Mouse (Mus musculus) adipocyte (in vitro differentiated cells): ENCODE results near the gene Ccdc170.

Source experiments
- DNase-seq: peaks from one replicate; pipeline ENCODE4 v3.0.0-alpha.2; 2016; ENCODE audit warnings: low spot score

Gene Ccdc170

DNA sequence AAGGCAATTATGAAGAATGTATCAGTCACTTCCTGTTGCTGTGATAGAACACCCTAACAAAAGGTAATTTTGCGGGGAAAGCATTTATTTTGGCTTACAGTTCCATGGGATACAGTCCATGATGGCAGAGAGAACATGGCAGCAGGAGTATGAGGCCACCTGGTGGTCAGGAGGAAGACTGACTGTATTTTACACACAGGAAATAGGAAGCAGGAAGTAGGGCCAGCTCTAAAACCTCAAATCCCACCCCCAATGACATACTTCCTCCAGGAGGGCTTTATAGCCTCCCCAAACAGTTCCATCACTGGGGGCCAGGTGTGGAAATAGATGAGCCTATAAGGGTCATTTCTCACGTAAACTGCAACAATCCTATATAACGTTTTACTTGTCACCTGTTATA is 39.8 kb downstream of the Ccdc170 start:
- no peak for DNase-seq

DNA sequence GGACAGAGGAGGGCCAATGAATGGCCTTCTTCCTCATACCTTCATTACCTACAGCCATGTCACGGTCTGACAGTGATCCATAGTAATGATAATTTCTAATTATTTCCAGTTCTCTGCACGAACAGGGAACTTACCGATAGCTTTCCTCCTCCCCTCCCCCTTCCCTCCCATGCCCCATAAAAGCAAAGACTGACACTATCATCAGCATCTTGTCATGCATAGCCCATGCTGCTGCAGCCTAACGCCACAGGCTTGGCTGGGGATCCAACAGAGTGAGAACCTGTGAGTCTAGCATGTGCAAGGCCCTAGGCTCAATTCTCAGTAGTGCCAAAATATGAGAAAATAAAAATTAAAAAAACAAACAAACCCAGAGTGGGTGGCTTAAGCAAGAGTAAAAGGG is 40.8 kb downstream of the Ccdc170 start:
- no peak for DNase-seq

DNA sequence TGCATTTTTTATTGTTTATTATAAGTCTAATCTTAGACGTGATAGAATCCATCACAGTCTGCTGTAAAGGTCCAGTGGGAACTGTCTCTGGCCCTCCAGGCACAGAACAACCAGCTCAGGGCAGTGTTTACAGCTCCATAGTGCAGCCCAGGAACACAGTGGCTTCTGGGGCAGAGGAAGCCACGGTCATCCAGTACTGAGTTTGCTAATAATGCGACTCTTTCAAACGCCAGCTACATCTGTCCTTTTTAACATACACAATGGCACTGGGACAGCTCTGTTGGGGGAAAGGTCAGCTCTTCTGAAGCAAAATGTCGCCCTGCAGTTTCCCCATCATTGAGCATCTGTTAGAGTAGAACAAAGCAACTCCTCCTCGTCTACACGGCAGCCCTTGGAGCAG is 45.7 kb downstream of the Ccdc170 start:
- no peak for DNase-seq

DNA sequence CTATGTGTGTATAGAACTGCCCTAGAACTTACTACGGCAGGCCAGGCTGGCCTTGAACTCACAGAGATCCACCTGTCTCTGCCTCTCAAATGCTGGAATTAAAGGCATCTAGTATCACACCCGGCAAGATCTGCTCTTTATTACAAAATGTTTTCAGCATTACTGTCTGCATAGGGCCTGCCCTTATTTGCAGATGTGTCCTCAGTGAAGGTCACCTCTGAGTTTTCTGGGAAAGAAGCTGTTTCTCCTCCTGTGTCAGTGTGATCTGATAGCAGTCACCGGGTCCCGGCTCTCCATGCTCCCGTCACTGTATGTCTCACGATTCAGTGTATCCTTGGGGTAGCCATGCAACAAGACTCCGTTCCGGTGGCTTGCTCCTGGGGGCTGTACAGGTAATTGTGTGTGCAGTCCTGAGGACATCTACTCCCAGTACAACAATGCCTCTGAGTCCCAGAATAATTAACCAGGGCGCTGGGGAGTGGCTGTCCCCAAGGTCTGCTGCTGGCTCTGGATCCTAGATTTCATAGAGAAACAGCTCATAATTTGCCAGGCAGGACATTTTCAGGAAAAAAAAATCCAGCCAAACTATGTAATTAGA is 48.4 kb downstream of the Ccdc170 start:
- no peak for DNase-seq

DNA sequence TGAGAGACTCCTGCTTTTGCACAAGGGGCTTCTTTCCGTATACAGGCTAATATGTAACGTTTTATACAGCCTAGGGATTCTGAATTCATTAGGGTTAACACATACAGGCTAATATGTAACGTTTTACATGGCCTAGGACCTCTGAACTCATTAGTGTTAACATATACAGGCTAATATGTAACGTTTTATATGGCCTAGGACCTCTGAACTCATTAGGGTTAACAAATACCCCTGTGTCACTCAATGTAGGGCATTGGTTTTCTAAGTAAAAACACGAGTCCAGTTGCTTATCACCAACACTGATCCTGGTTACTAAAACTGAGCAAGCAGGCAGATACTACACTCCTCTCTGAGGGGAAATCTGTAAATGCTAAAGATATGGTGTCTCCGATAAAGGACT is 49.6 kb downstream of the Ccdc170 start:
- no peak for DNase-seq

DNA sequence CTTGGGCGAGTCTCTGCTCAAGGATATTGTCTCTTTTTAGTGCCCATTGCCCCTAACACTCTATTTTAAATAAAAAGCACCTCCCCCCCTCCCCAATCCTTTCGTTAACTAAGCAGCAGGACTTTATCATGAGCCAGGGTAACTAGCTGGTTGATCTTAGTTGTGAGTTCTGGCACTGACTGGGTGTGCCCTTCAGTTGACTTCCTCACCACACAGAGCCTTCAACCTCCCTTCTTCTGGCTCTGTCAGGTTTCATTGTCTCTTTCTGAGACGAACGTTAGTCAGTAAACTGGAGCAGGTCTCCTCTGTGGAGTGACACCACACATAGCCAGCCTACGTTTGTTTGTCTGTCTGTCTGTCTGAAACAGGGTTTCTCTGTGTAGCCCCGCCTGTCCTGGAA is 50.4 kb downstream of the Ccdc170 start:
- no peak for DNase-seq

DNA sequence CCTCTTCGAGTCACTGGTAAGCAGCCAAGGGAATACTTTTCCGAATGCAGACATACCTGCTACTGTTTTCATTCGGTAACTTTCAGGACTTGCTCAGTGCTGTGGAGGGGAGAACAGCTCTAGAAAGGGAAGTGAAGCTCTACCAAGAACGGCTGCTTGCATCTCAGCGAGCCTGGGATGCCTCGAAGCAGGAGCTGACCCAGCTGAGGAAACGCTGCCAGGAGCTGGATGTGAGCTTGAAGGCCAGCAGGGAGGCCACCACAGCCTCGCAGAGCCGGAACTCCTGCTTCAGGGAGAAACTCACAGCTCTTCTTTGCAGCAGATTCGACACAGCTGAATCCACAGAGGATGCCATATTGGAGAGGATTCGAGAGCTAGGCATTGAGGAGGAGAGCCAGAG is 51.6 kb downstream of the Ccdc170 start:
- DNase-seq = no peak

DNA sequence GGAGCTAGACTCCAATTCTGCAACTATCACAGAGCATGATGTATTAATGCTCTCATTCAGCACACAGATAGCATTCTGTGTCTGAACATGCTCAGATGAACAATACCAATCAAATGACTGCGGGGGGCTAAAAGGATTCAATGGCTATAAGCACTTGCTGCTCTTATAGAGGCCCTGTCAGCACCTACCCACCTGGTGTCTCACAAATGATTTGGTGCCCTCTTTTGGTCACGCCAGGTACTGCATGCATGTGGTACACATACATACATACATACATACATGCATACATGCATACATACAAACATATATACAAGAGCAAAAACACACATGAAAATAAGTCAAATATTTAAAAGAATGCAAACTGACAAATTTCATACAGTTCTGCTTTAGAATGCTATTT is 63.2 kb downstream of the Ccdc170 start:
- no peak for DNase-seq

DNA sequence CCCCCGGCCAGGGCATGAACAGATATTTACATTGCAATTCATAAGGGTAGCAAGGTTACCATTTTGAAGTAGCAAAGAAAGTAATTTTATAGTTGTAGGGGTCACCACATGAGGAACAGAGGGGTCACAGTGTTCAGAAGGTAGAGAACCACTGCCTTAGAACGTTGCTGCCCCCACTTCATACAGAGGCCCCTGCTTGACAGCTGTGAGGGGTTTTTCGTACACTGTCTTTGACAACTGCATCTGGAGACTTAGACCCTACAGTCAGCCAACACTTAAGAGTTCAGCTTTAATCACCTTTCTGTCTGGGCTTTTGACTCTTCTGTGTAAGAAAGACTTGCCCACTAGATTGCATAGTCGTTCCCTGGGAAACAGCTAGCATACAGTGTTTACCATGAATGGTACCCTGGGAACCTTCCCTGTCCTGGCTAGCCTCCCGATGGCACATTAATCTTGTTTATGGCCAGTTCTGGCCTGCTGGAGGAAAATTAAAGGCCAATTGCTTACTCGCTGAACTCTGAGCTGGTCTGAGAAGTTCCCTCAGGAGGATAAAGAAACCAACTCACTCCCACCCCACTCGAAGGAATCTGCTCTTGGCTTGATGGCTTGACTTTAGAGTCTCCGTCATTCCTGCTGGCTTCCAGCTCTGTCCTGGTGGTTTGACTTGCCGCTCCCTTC is 71.3 kb downstream of the Ccdc170 start:
- peak; percentile 94 for DNase-seq

DNA sequence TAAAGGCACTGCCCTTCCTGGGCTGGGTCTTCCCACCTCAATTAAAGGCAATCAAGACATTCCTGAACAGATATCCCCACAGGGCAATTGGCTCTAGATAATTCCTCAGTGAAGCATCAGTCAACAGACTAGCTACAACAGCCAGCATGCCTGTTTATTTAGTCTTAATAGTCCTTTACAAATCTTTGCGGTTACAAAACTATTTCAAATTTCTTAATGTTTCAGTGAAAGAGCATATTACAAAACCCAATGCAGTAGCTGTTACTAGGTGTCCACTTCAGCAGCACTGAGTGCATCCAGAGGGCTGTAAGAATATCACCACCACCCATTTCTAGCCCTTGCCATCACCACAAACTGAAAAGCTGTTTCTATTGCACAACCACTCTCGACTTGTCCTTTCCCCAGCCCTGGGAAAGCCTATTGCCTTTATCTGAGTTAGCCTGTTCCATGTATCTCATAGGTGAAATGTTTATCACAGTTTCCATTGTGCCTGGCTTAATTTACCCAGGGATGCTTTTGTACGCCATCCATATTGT is 74.6 kb downstream of the Ccdc170 start:
- DNase-seq = peak; percentile 61

DNA sequence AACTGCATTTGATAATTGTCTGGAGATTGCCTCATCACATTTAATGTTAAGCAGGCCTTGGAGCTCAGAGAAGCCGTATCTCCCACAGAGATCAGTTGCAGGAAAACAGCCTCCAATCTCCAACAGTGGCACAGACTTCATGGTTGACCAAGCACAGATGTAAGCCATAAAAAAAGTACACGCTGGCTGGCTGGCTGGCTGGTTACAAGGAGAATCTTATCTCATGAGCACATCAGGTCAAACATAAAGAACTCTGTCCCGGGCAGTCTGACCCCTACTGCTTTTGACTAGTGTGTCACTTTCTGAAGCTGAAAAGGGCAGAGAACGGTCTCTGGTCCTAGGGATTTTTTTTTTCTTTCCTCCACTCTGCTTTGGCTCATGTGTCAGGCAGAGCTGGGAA is 76.8 kb downstream of the Ccdc170 start:
- DNase-seq = no peak

DNA sequence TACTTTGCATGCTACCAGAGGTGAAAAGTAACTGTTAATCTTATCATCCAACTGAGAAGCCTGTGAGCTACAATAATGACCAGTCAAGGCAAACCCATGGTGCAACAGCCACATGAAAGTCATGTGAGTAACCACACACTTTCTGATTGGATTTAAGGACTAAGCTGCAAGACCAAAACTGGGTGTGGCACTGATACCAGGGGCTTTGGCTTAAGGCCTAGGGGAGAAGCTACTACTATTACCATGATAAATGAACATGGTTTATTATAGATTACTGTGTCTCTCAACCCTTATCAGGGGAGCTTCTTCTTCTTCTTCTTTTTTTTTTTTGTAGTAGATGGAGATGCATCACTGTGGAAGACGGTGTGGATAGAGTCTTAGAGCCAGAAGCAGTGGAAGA is 82.8 kb downstream of the Ccdc170 start:
- no peak for DNase-seq

DNA sequence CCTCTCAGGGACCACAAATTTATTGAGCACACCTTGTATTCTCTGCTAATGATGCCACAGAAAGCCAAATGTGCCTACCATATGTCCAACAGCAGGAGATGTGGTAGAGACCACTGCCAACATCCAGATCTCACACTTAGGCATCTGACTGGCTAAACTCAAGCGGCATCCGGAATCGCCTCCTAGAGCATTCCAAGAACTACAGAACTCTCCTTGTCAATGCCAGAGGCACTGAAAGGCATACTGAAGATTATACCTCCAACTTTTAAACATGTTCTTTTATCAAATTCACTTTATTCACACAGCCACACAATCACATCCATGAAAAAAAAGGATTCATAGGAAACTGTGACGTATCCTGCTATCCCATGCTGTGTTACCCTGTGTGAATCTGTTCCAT is 88.5 kb downstream of the Ccdc170 start:
- DNase-seq = no peak

DNA sequence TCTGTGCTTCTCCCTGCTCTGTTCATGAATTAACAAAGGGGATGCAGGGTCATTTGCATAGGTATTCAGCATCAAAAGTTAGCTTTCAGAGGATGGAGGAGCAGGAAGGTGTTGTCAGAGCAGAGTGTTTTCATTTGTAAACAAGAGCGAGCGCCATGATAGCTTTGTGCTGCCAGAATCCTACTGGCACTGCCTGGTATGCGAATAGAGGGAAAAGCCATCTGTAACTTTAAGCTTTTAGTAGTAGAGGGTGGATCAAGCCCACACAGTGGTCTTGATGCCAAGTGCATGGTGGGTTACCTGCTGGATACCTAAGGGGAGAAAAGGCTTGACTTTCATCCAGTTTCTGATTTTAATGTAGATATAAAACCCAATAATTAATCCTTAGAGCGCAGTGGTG is 89.0 kb downstream of the Ccdc170 start:
- no peak for DNase-seq

DNA sequence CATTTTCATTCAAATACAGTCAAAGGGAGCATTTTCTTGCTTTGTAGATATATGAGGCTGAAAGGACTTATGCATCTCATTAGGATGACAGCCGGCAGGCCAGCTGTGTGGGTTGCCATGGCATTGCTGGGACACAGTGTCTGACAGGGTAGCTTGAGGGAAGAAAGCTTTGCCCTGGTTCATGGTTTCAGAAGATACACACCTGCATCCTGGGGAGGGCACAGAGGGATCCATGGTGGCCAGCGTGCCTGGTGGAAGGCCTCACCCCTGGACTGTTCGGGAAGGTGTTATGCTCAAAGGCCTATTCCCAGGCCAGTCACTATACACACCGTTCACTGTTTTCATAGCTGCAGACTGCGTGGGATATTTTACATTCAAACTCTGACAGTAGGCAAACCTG is 99.6 kb downstream of the Ccdc170 start:
- DNase-seq = no peak

DNA sequence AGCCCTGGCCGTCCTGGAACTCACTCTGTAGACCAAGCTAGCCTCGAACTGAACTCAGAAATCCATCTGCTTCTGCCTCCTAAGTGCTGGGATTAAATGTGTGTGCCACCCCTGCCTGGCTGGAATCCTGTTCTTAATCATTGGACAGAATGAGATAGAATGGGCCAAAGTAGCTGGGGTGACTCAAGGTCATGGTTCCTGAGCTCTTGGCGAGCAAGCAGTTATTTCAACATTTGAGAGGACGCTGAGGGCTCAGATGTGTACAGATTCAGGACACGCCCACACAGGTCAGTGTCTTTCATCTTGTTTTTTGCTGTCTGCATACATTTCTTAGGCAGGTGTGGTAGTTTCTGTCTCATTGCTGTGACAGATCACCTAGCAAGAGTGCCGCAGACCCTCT is 104.4 kb downstream of the Ccdc170 start:
- no peak for DNase-seq

DNA sequence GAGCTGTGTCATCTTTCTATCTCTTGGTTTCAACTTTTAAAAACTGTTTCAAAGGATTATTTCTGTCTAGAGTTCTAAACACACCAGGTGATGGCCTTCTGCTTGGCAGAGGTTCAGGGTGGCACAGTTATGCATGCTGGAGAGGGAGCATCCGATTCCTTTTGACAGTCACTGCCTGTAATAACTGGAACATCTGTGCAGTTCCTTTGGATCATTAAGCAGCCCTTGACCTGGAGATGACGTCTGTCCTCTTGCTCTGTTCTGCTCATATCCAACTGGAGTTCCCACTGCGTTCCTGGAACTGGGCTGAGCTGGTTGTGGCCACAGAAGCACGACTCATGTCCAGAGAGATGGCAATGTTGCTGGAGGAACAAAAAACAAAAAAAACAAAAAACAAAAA is 107.3 kb downstream of the Ccdc170 start:
- DNase-seq = no peak

DNA sequence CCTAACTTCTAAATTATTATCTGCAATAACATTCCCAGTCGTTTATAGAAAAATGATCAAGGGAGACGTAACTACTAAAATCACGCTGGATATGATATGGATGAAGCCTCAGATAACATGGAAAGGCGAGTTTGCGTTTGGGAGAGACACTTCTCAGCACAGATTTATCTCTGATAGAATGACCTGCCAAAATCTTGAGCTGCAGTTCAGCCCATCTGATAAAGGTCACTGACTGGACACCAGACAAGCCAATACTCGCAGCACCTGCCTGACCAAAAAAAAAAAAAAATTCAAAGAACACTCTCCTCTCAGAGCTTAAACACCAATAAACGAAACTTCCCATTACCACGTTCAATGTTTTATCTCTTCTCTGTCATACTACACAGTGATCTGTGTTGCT is 108.7 kb downstream of the Ccdc170 start:
- DNase-seq = no peak

DNA sequence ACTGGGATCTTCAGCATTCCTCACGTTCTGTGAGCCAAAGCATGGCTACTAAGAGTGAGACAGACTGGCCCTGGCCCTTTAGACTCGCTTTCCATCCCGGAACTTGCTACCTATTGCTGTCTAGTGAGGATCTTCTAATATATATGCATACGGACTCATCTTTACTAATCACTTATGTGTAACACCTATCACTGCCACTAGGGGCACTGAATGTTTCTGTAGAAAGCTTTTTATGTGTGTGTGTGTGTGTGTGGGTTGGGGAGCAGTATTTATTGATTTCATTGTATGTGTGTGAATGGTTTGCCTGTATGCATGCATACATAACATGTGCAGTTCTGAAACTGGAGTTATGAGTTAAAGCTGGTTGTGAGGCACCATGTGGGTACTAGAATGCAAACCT is 111.5 kb downstream of the Ccdc170 start:
- peak; percentile 8 for DNase-seq

DNA sequence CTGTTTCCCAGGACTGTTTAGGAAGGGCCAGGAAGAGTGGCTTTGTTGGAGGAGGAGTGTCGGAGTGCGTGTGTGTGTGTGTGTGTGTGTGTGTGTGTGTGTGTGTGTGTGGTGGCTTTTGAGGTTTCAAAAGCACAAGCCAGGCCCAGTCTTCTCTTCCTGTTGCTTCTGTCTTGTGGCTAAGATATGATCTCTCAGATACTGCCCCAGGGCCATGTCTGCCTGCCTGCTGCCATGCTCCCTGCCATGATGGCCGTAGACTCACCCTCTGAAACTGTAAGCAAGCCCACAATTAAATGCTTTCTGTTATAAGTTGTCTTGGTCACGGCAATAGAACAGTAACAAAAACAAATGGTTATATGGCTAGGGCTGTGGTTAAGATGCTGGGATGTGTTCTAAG is 114.9 kb downstream of the Ccdc170 start:
- no peak for DNase-seq

DNA sequence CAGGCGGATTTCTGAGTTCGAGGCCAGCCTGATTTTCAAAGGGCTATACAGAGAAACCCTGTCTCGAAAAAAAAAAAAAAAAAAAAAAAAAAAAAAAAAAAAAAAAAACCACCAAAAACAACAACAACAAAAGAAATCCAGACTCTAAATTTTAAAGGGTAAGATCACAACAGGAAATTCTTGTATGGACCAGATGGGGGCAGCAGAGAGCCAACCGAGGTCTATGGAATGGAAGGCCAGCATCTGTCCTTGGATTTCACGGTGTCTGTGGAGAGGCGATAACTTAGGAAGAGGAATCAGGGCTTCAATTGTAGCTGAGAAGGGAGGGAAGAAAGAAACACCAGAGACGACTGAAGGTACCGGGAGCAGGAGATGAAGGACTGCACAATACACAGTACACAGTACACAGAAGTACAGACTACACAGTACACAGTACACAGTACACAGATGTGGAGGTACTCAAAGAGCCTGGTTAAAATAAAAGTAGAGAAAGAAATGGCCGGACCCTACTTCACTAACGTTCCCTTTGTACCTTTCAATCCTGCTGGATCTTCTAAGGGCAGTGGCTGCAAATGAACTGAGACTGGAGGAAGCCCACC is 116.0 kb downstream of the Ccdc170 start:
- DNase-seq = peak; percentile 72

DNA sequence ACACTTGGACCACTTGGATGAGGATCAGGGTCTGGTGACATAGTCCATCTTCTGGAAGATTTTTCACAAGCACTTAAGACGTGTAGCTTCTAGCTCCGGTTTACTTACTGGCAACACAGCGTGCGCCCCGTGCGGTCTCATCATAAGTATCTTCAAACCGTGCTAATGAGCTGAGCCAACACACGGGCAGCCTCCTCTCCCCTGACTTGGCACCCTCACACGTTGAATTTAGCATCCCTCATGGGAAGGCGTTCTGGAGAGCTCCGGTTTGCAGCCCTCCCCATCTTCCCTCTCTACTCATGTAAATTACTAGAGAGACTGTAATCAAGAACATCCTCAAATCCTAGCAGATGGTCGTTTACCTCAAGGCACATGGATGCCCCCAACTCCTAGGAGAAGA is 116.6 kb downstream of the Ccdc170 start:
- DNase-seq = no peak

DNA sequence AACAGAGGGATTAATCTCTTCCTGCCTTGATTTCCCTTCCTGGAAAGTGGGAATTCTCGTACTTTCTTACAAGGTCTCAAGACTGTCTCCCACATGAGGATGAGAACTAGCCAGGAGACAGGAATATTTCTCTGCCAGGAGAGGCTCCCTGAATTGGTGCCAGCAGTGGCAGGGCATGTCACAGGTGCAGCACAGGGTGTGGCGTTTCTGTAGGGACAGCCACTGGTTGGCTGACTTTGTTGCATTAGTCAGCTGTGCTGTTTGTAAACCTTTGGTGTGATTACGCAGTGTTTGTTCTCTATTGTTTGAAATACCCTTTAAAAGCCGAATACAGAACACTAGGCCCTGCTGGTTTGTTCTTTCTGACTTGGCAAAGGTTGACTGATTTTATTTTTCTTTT is 117.3 kb downstream of the Ccdc170 start:
- no peak for DNase-seq
